Mouse (Mus musculus) heart, adult 2 months (tissue): ENCODE results near the gene Mapre3.

Source experiments
- CTCF ChIP-seq: fragments of 200-600 bp; IDR thresholded peaks from 2 replicates; pipeline ENCODE4 v1.8.1; 2022; ENCODE audit warnings: antibody characterized with exemption, mild to moderate bottlenecking, moderate library complexity
- EP300 ChIP-seq: fragments of 200-500 bp; IDR thresholded peaks from 2 replicates; pipeline ENCODE4 v1.6.1; 2011; ENCODE audit warnings: low read depth, low read length, control low read depth; ENCODE audit not compliant: insufficient read depth

DNA sequence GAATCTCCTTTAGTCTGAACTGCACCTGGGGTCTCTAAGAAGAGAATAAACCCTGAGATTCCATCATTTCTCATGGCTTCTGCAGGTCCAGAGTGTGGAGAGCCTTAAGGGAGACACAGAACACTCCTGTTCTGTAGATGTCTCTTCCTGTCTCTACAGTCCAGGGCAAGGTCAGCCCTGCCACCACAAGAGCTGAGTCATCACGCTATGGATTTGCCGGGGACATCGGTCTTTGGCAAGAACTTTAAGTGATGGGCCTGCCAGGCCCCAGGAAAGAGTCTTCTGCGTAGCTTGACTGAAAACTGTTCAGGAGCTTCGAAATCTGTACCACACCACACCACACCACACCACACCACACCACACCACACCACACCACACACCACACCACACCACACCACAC lies 27.1 kb upstream of the Mapre3 start:
- no peak for TF ChIP-seq CTCF
- no peak for TF ChIP-seq EP300
